Mouse (Mus musculus) B cell, adult 2 months (primary cell): ENCODE results near the gene Chp1.
"Not testable (repeated sequence)": the region's sequence is repeated elsewhere in the genome, so short reads cannot be mapped to it uniquely, and the experiment has no call there.

Source experiments
- DNase-seq, 2 experiments: peaks; one replicate each; pipeline ENCODE4 v3.0.0; 2022

Gene Chp1

GRCm38 (mm10) chr2:119547522-119548370 lies at the start of gene Chp1, which contains the start of gene Exd1:
TSS of gene Chp1 (plus strand) at chr2:119547697.
TSS of gene Exd1 (minus strand) at chr2:119547627.
- DNase-seq: peak; percentile 96

GRCm38 (mm10) chr2:119498859-119499258 lies 48.6 kb upstream of the Chp1 start:
- DNase-seq: no peak

GRCm38 (mm10) chr2:119500965-119501652 lies 46.4 kb upstream of the Chp1 start:
- DNase-seq: no peak

DNA sequence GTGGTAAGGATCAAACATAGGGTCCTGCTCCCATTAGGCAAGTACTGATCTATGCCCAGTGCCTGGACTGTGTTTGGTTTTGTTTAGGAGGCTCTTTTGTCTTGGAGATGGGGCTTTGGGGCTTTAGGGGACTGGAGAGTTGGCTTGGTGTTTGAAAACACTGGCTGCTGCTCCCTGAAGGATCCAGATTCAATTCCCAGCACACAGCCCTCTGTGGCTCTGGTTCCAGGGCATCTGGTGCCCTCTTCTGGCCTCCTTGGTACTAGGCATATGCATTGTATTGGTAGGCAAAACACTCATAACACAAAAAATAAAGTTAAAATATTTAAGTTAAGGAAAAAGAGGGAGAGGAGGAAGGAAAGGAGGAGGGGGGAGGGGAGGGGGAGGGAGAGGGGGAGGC lies 40.4 kb upstream of the Chp1 start:
- peak; percentile 20 to 31 for DNase-seq

GRCm38 (mm10) chr2:119508518-119508917 lies 39.0 kb upstream of the Chp1 start:
- not testable (repeated sequence) for DNase-seq

DNA sequence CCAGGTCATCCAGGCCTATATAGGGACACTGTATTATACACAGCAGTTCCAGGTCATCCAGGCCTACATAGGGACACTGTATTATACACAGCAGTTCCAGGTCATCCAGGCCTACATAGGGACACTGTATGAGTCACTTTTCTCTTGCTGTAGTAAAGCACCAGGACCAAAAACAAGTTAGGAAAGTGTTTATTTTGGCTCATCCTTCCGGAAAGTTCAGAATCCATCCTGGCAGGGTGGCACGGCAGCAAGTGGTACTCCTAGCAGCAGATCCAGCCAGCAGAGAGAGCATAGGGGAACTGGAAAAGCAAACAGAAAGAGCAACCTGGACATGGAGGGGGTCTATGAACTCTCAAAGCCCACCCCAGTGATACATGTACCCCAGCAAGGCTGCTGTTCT lies 36.6 kb upstream of the Chp1 start:
- DNase-seq: no peak

DNA sequence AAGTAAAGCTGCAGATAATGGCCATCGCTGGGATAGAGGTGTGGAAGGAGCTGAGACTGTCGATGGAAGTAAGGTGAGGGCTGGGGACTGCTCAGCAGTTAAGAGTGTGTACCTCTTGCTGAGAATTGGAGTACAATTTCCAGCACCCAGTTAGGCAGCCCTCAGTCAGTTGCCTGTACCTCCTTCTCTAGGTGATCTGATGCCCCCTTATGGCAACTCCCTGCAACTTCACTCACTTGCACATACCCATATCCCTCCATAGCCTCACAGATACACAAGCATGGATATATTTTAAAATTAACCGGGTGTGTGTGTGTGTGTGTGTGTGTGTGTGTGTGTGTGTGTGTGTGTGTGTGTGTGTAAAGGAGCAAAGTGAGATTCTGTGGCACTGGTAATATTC lies 35.2 kb upstream of the Chp1 start:
- peak; percentile 9 to 15 for DNase-seq

DNA sequence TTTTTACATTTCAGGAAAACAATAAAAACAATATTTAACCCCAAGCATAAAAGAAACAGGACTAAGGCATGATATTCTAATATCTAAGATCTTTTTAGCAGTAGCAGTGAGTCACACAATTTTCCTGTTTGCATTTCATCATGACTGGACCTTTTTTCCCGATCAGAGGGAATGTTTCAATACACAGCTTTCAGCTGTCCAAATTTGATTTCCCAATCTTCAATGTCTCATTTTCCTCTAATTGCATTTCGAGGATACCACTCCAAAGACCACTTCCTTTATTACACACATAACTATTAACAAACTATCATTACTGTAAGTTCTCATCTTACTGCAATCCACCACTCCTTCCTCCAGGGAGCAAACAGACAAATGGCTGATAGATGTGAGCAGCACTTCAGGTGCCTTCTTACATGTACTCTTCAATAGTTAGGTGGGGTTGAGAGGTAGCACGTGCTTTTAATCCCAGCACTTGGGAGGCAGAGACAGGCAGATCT lies 33.4 kb upstream of the Chp1 start:
- DNase-seq: no peak

DNA sequence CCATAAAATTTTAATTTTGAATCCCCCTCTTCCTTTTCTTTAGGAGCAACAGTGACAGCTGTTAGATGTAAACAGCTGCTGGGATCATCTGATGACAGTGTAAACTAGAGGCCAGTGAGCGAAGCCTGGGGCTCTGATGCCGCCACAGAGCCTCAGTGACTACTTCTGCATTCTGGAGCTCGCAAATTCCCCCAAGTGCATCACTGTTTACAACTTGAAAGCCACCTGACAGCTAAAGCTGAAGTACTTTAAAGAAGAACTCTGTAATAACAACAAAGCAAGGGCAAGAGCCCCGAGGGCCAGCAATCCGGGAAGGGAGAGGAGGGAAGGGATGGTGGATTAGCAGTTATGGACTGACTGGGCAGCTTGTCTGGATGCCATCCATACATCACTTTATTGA lies 30.7 kb upstream of the Chp1 start:
- DNase-seq: peak; percentile 56 to 59

DNA sequence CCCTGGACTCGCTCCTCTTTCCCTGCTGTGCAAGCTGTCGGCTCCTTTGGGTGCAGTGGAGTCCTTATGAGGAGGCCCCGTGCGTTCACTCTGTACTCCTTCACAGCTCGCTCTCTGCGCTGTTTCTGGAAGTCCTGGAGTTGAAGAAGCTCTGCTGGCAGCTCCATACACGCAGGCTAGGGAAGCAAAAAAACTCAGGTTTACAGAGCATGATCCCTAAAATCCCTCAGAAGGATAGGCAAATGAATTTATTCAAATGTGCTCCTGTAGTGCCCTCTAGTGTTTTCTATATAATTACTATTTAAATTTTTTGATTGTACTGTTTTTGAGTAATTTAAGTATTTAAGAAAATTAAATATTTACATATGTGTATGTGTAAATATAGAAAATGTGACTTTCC lies 26.9 kb upstream of the Chp1 start:
- DNase-seq: no peak

GRCm38 (mm10) chr2:119523836-119524235 lies 23.7 kb upstream of the Chp1 start:
- no peak for DNase-seq

DNA sequence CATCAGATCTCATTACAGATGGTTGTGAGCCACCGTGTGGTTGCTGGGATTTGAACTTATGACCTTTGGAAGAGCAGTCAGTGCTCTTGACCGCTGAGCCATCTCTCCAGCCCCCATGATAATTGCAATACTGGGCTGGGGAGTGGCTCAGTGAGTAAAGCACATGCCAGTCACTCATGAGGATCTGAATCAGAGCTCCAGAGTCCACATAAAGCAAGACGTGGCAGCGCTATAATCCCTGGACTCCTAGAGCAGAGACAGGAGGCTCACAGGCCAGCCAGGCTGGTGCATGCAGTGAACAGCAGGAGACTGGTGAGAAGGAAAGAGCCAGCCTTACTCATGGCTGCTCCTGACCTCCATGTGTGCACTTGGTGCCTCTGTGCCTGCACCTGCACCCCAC lies 22.1 kb upstream of the Chp1 start:
- DNase-seq: no peak

- DNase-seq: no peak
These were observed 8.7 kb upstream of the Chp1 start for GRCm38 (mm10) chr2:119538802-119539201.

DNA sequence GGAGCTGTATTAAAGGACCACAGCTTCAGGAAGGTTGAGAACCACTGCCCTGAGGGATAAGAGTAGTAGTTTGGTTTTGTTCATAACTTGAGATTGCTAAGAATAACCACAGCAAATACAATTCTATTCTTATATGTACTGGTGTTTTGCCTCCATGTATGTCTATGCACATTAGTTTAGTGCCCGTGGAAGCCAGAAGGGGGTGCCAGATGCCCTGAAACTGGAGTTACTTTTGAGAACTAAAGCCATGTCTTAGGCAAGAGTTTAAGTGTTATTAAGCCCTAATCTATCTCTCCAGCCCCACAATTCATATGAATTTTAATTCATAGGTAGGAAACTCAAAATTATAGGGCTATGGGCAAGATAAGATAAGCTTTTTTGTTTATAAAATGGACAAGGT lies 5.4 kb upstream of the Chp1 start:
- DNase-seq: peak; percentile 77 to 82

GRCm38 (mm10) chr2:119543656-119544055 lies 3.8 kb upstream of the Chp1 start:
- DNase-seq: no peak

GRCm38 (mm10) chr2:119546848-119547521 lies 512 bp upstream of the Chp1 start:
- DNase-seq: peak; percentile 96 to 97

GRCm38 (mm10) chr2:119548371-119548660 lies 819 bp downstream of the Chp1 start:
- no peak for DNase-seq

GRCm38 (mm10) chr2:119548691-119549090 lies 1.2 kb downstream of the Chp1 start:
- DNase-seq: no peak

- no peak for DNase-seq
These were observed 2.2 kb downstream of the Chp1 start for GRCm38 (mm10) chr2:119549678-119550077.

GRCm38 (mm10) chr2:119558039-119558438 lies 10.5 kb downstream of the Chp1 start:
- no peak for DNase-seq

GRCm38 (mm10) chr2:119558737-119559340 lies 11.3 kb downstream of the Chp1 start:
- DNase-seq: peak; percentile 59 to 64

DNA sequence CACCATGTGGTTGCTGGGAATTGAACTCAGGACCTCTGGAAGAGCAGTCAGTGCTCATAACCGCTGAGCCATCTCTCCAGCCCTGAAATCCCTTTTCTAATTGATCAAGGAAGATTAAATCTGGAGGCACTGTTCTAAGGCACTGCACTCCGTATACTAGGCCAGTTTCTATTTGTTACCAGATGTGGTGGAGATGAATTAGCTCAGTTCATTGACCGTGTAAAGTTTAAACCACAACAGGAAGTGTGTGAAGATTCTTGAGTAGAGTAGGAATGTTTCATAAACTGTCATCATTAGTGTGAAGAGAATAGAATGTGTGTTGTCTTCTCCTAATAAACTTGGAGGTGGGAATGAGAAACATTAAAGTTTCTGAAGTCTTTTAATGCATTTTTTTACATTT lies 14.3 kb downstream of the Chp1 start:
- no peak for DNase-seq

DNA sequence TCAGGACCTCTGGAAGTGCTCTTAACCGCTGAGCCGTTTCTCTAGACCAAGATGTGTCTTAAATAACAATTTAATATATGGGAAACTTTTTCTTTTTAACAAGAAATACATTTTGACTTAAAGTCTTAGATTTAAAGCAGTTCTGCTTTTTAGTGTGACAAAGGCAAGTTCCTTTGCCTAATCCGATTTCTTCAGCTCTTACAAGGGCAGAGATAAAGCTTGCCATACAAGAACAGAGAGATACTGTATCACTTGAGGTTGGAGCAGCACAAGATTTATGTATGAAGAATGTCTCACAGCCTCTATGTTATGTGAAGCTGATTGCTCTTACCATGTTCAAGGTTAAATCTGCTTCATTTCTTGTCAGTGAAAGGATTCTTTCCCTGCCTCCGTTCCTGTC lies 17.8 kb downstream of the Chp1 start:
- DNase-seq: no peak
